Mouse (Mus musculus) brain, embryonic 14.5 days (tissue): ENCODE data around the gene Gm10334. TPM values are rescaled to one million over a fixed set of nuclear protein-coding genes. Genes with fewer than 3 reads are reported as not detected.
"Not testable (repeated sequence)": the region's sequence is repeated elsewhere in the genome, so short reads cannot be mapped to it uniquely, and the experiment has no call there.

Experiments used
- DNase-seq: peaks from one replicate; pipeline ENCODE4 v3.0.0-alpha.2; 2011; ENCODE audit warnings: low read depth
- polyA plus RNA-seq: library from polyadenylated mRNA; depleted of rRNA; stranded (reverse); fragments of >200 nt; gene quantifications from 2 replicates; pipeline ENCODE4 v1.2.3, GENCODE M21; 2012; rRNA removed

Gm10334 gene
- polyA plus RNA-seq: not detected in 2 replicates

GRCm38 (mm10) chr6:41446045-41446444 lies at the start of gene Gm10334:
Gene Gm10334, minus strand, starts transcription at chr6:41446145.
- DNase-seq: not testable (repeated sequence)

- not testable (repeated sequence) for DNase-seq
Measured at GRCm38 (mm10) chr6:41458632-41459031, 12.7 kb upstream of the Gm10334 start, which contains the start of gene Prss1. Gene Prss1, plus strand, starts transcription at chr6:41458932.

- DNase-seq: not testable (repeated sequence)
Measured at GRCm38 (mm10) chr6:41442261-41442660, 3.7 kb downstream of the Gm10334 start.

Other genes with a start within 250 kb of the Gm10334 start
- 0.24 TPM in 1 of 2 replicates, not detected in the other for gene Try4, start 143.9 kb downstream of the Gm10334 start, polyA plus RNA-seq
- 0.13 and 0.15 TPM in 2 replicates for gene Try5, start 129.3 kb downstream of the Gm10334 start, polyA plus RNA-seq
- not detected in 2 replicates for gene Try10, start 92.0 kb downstream of the Gm10334 start, polyA plus RNA-seq
- not detected in 2 replicates for gene Prss3, start 68.5 kb downstream of the Gm10334 start, polyA plus RNA-seq
- gene Gm5771, start 53.8 kb downstream of the Gm10334 start, polyA plus RNA-seq: not detected in 2 replicates
- not detected in 2 replicates for gene Prss1, start 12.8 kb upstream of the Gm10334 start, polyA plus RNA-seq
- 0.18 TPM in 1 of 2 replicates, not detected in the other for gene Prss2, start 75.6 kb upstream of the Gm10334 start, polyA plus RNA-seq
- 42.6 and 49.7 TPM in 2 replicates for gene Ephb6, start 159.3 kb upstream of the Gm10334 start, polyA plus RNA-seq
- 0.04 and 0.06 TPM in 2 replicates for gene Trpv6, start 190.3 kb upstream of the Gm10334 start, polyA plus RNA-seq
- not detected in 2 replicates for gene Trpv5, start 234.6 kb upstream of the Gm10334 start, polyA plus RNA-seq
- not detected in 2 replicates for gene Llcfc1, start 238.3 kb upstream of the Gm10334 start, polyA plus RNA-seq